Mouse (Mus musculus): ENCODE measurements around the gene Fitm1. TPM values are rescaled to one million over a fixed set of nuclear protein-coding genes. Genes with fewer than 3 reads are reported as not detected.

Fitm1 gene
- polyA plus RNA-seq, 1 experiment from 2014 or later = not detected

DNA sequence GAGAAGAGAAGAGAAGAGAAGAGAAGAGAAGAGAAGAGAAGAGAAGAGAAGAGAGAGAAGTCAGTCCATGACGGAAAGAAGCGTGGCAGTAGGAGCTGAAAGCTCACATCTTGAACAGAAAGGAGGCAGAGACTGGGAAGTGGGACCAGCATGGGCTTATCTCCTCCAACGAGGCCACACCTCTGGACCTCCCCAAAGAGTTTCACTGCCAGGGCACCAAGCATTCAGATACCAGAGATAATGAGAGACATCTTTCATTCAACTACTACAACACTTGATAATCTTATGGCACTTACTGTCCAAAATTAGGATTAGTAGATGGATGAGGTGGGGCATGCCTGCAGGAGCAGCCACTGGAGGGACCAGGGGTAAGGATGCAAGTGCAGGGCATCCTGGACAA lies 19.6 kb upstream of the Fitm1 start:
- no peak overlapping the region for H3K4me2 ChIP-seq (replicated peaks)
- no peaks in the 10 kb centered on the region for H3K9me3 ChIP-seq
- no peaks in the 10 kb centered on the region for H3K27me3 ChIP-seq
- H3K4me3 ChIP-seq = no peak overlapping the region
- peaks cover 4% of the 10 kb centered on the region; the same call in 1 of the 2 replicates for H3K4me1 ChIP-seq
- H3K9ac ChIP-seq (replicated peaks) = no peak overlapping the region
- 91% methylated on average over 3 of the region's 3 CpGs for WGBS
- no peak overlapping the region for H3K27ac ChIP-seq (replicated peaks)
- H3K36me3 ChIP-seq = no peaks in the 10 kb centered on the region
- no peak for ATAC-seq (ENCODE audit: low FRiP score, low read depth)

DNA sequence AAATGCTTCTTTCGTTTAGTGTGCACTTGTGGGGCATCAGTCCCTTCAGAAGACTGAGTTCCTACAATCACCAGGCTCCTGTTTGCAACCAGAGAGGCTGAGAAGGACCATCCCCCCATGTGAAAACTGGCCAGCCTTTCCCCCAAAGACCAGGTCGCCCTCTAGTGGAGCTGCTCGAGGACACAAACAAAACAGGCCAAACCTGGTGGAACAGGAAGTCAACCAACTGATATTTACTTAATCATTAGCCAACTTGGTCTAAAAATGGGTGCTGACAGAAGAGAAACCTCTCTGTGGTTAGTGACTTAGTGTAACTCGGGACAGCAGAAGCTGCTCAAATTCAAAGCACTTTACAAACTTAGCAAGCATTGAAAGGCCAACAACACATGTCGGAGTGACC lies 18.4 kb upstream of the Fitm1 start:
- 29% methylated on average over 5 of the region's 5 CpGs for WGBS
- H3K27me3 ChIP-seq = no peaks in the 10 kb centered on the region
- no peak overlapping the region for H3K4me3 ChIP-seq
- H3K4me2 ChIP-seq (replicated peaks) = no peak overlapping the region
- no peaks in the 10 kb centered on the region for H3K36me3 ChIP-seq
- no peak overlapping the region for H3K27ac ChIP-seq (replicated peaks)
- H3K9me3 ChIP-seq = no peaks in the 10 kb centered on the region
- H3K9ac ChIP-seq (replicated peaks) = no peak overlapping the region
- ATAC-seq (ENCODE audit: low FRiP score, low read depth) = no peak
- peaks cover 15% of the 10 kb centered on the region for H3K4me1 ChIP-seq

DNA sequence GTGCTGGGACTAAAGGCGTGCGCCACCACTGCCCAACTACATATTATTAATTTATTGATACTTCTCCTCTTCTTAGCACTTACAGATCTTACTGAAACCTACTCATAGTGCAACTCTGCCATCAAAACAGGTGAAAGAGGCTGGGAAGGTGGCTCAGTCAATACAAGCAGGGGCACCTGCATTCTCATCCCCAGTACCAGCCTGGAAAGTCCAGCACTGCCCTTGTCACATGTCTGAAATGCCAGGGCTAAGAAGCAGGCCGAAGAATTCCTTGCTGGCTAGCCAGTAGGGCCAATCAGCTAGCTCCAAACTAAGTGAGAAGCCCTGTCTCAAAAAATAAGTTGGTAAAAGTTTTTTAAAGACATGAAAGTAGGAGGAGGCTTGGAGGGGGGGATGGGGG lies 17.8 kb upstream of the Fitm1 start:
- no peaks in the 10 kb centered on the region for H3K36me3 ChIP-seq
- H3K4me2 ChIP-seq (replicated peaks) = no peak overlapping the region
- H3K4me1 ChIP-seq = peaks cover 18% of the 10 kb centered on the region
- H3K4me3 ChIP-seq = no peak overlapping the region
- no peaks in the 10 kb centered on the region for H3K9me3 ChIP-seq
- H3K9ac ChIP-seq (replicated peaks) = no peak overlapping the region
- H3K27me3 ChIP-seq = no peaks in the 10 kb centered on the region
- no peak for ATAC-seq (ENCODE audit: low FRiP score, low read depth)
- no peak overlapping the region for H3K27ac ChIP-seq (replicated peaks)
- WGBS = 90% methylated on average over 3 of the region's 3 CpGs

DNA sequence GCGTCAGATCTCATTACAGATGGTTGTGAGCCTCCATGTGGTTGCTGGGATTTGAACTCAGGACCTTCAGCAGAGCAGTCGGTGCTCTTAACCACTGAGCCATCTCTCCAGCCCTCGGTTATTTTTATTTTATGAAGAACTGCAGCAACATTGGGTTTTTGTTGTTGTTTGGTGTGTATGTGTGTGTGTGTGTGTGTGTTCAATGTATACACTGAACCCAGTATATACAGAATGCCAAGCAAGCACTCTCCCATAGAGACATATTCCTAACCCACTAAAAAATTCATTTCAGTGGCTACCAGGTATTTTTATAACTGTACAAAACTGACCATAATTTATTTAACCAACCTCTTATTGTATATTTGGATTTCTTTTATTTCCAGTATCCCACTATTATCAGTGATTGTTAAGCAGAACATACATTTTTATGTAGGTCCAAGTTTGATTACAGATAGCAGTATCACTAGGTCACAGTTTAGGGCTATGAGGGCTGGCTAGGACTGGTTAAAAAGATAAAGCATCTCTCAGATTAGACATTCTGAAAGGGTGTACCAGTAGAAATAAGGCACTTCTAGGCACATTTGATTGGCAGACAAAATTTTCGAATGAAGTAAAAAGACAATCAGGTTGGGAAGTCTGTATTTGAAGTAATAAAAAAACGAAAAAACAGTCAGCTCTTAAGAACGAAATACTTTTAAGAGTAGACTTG lies 16.5 kb upstream of the Fitm1 start:
- ATAC-seq (ENCODE audit: low FRiP score, low read depth) = no peak
- H3K9ac ChIP-seq (replicated peaks) = peak overlapping the region; percentile 74; the same call in 1 of the 2 replicates
- no peaks in the 10 kb centered on the region for H3K9me3 ChIP-seq
- no peaks in the 10 kb centered on the region for H3K27me3 ChIP-seq
- 63% methylated on average over 6 of the region's 6 CpGs for WGBS
- H3K4me1 ChIP-seq = peaks cover 18% of the 10 kb centered on the region
- H3K36me3 ChIP-seq = peaks cover 7% of the 10 kb centered on the region
- no peak overlapping the region for H3K27ac ChIP-seq (replicated peaks)
- peak overlapping the region; percentile 86 for H3K4me2 ChIP-seq (replicated peaks)
- peak overlapping the region; percentile 65 for H3K4me3 ChIP-seq

DNA sequence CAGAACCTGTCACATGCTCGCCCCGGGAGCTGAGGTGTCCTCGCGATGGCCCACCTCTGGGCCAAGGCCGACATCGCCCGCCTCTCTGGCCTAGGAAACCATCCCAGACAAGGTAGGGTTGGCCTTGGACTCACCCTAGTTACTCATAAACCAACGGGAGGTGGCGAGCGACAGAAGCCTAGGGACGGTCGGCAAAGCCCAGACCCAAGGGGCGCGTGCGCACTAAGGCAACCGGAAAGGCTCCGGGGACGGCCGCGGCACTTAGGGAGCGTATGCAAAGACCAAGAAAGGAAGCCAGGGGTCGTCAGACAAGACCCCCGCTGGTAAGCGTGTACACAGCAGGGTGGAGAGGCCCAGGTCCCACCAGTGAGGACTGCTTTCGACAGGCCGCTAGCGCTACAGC lies 15.6 kb upstream of the Fitm1 start, which contains the start of gene Dcaf11:
TSS of gene Dcaf11 (plus strand) at position 208 of the 403 bp plus-strand sequence.
- H3K27me3 ChIP-seq = no peaks in the 10 kb centered on the region
- under 1% methylated on average over 27 of the region's 27 CpGs for WGBS
- H3K9ac ChIP-seq (replicated peaks) = peak within 1 kb of the TSS; percentile 74
- peak within 1 kb of the TSS; percentile 98 for H3K27ac ChIP-seq (replicated peaks)
- H3K4me2 ChIP-seq (replicated peaks) = peak within 1 kb of the TSS; percentile 86
- H3K9me3 ChIP-seq = no peaks in the 10 kb centered on the region
- H3K36me3 ChIP-seq = peaks cover 16% of the 10 kb centered on the region
- H3K4me3 ChIP-seq = peak within 1 kb of the TSS; percentile 65
- peak; percentile 79 for ATAC-seq (ENCODE audit: low FRiP score, low read depth)
- H3K4me1 ChIP-seq = peaks cover 18% of the 10 kb centered on the region

DNA sequence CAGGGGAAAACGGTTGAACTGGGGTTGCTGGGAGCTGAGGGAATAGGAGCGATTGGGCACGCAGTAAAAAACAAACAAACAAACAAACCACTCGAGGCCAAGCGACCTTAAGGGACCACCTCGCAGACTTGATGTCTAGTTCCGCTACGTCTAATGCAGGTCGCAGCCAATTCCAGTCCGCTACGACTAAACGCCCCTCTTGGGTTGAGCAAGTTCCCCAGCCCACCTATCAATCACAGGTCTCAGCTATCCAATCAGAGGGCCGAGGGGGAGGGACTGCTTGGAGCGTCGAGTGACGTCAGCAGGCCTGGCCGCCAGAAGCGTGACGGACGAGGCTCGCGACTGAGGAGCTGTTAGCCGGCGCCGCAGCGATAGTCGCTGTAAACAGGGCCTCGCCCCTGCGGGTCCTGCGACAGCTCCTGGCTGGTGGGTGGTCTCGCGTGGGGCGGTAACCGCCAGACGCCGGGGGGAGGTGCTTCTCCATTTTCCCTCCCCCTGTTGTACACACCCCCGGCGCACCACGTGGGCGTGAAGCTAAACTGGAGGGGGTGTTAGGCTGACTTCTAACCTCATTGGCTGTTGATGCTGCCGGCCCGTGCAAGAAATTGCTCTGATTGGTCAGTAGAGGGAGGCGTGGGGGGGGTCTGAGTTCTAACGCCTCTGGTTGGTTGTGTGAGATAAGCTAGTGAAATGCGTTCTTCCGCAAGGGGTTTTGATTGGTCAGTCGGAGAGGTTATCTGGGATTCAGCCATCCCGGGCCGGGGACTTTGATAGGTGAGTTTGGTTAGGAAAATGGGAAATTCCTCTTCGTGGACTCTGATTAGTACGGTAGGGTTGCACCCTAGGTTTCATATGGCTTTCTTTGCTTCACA lies 15.0 kb upstream of the Fitm1 start, which contains the start of gene A730061H03Rik:
TSS of gene A730061H03Rik (minus strand) at position 205 of the 872 bp plus-strand sequence.
- under 1% methylated on average over 51 of the region's 51 CpGs for WGBS
- Histone ChIP-seq H3K27ac (replicated peaks) (peak within 1 kb of the TSS; percentile 98), H3K9ac (replicated peaks) (peak within 1 kb of the TSS; percentile 74), H3K4me2 (replicated peaks) (peak within 1 kb of the TSS; percentile 86), H3K4me1 (peaks cover 18% of the 10 kb centered on the region), H3K36me3 (peaks cover 22% of the 10 kb centered on the region), H3K9me3 (no peaks in the 10 kb centered on the region), H3K27me3 (no peaks in the 10 kb centered on the region), H3K4me3 (peak within 1 kb of the TSS; percentile 65)
- ATAC-seq (ENCODE audit: low FRiP score, low read depth) = peak; percentile 96

DNA sequence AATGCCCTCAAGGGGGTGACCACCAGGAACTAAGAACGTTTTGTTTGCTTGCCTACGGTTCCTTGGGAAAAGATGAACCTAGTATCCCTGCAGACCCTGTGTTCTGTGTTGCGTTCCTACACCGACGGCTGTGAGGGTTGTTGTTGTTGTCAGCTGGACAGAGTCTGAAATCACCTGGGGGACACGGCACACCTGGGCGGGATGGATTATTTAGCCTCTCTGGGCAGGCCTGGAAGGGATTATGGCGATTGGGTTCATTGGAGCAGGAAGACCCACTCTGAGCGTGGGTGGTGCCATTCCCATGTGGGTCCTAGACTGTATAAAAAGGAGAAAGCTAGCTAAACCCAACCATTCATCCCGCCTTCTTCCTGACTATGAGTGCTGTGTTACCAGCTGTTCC lies 13.6 kb upstream of the Fitm1 start:
- 91% methylated on average over 10 of the region's 10 CpGs for WGBS
- H3K4me2 ChIP-seq (replicated peaks) = peak overlapping the region; percentile 86
- no peak for ATAC-seq (ENCODE audit: low FRiP score, low read depth)
- H3K9me3 ChIP-seq = no peaks in the 10 kb centered on the region
- no peak overlapping the region for H3K9ac ChIP-seq (replicated peaks)
- H3K27me3 ChIP-seq = no peaks in the 10 kb centered on the region
- no peak overlapping the region for H3K27ac ChIP-seq (replicated peaks)
- no peak overlapping the region for H3K4me3 ChIP-seq
- H3K4me1 ChIP-seq = peaks cover 17% of the 10 kb centered on the region
- peaks cover 37% of the 10 kb centered on the region for H3K36me3 ChIP-seq

DNA sequence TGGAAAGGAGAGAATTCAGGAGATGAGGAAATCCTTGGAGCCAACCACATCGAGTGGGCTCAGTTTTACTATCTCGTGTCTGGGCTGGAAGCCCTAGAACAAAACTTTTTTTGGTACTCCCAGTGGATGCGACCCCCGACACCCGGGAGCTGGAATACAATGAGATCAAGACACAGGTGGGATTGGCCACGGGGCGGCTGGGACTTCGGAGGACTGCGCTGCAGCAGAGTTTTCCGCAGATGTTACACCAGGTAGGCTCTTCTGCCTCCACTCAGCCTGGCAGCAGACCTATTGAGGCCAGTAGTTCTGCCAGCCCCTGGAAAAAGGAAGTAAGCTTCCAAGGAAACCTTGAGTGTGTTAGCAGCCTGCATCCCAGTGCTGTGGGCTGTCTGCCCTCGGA lies 12.2 kb upstream of the Fitm1 start:
- H3K4me1 ChIP-seq = peaks cover 16% of the 10 kb centered on the region
- no peak overlapping the region for H3K27ac ChIP-seq (replicated peaks)
- no peak for ATAC-seq (ENCODE audit: low FRiP score, low read depth)
- no peak overlapping the region for H3K9ac ChIP-seq (replicated peaks)
- no peak overlapping the region for H3K4me3 ChIP-seq
- WGBS = 93% methylated on average over 11 of the region's 11 CpGs
- H3K9me3 ChIP-seq = no peaks in the 10 kb centered on the region
- H3K27me3 ChIP-seq = no peaks in the 10 kb centered on the region
- peaks cover 50% of the 10 kb centered on the region for H3K36me3 ChIP-seq
- no peak overlapping the region for H3K4me2 ChIP-seq (replicated peaks)

DNA sequence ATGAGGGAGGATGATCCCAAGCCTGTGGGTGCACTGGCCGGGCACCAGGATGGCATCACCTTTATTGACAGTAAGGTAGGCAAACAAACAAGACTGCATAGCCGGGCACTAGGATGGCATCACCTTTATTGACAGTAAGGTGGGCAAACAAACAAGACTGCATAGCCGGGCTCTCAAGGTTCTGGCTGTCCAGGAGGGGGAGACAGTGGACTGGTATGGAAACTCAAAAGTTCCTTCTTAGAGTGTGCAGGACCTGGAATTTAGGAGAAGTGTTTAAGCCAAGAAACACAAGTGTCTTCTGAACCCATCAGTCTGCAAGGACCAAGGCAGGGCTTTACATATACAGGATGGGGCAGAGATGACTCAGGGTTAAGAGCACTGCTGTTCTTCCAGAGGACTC lies 9.7 kb upstream of the Fitm1 start:
- no peaks in the 10 kb centered on the region for H3K27me3 ChIP-seq
- H3K27ac ChIP-seq (replicated peaks) = no peak overlapping the region
- H3K4me2 ChIP-seq (replicated peaks) = no peak overlapping the region
- ATAC-seq (ENCODE audit: low FRiP score, low read depth) = no peak
- H3K4me3 ChIP-seq = no peak overlapping the region
- peaks cover 73% of the 10 kb centered on the region for H3K36me3 ChIP-seq
- H3K9ac ChIP-seq (replicated peaks) = no peak overlapping the region
- WGBS = 86% methylated on average over 3 of the region's 3 CpGs
- H3K9me3 ChIP-seq = no peaks in the 10 kb centered on the region
- H3K4me1 ChIP-seq = peaks cover 13% of the 10 kb centered on the region

DNA sequence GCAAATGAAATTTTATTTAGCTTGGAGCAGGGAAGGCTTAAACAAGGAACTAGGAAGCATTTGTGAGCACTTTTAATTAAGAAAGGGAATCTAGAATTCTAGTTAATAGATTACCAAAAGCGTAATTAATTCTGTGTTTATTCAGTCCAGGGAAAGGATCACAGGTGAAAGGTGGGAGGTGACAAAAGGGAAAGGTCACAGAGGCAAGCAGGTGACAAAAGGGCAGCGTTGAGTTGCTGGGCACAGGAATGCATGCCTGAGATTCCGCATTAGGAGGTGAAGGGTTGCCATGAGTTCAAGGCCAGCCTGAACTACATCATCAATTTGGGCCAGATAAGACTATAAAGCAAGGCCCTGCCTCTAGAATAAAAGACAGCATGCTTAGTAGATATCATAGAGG lies 7.9 kb upstream of the Fitm1 start:
- Histone ChIP-seq H3K27me3 (no peaks in the 10 kb centered on the region), H3K4me1 (no peaks in the 10 kb centered on the region), H3K4me3 (no peak overlapping the region), H3K9me3 (no peaks in the 10 kb centered on the region), H3K9ac (replicated peaks) (no peak overlapping the region), H3K27ac (replicated peaks) (no peak overlapping the region), H3K36me3 (peaks cover 74% of the 10 kb centered on the region), H3K4me2 (replicated peaks) (no peak overlapping the region)
- WGBS = 90% methylated on average over 3 of the region's 3 CpGs
- ATAC-seq (ENCODE audit: low FRiP score, low read depth) = no peak

DNA sequence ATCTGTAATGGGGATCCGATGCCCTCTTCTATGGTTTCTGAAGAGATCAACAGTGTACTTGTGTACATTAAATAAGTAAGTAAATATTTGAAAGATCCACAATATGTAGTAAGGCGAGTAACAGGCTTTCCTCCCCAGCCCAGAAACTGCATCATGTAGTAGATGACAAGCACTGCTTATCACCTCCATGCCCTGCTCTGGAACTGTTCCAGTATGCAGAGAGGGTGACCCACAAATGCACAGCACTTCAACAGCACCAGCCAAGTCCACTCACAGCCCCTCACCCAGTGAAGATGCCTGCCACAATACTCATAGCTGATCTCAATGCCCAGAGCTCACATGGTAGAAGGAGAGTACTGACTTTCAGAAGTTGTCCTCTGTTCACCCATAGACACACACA lies 4.8 kb upstream of the Fitm1 start:
- H3K4me1 ChIP-seq = no peaks in the 10 kb centered on the region
- H3K36me3 ChIP-seq = peaks cover 50% of the 10 kb centered on the region
- H3K27ac ChIP-seq (replicated peaks) = no peak overlapping the region
- no peaks in the 10 kb centered on the region for H3K9me3 ChIP-seq
- no peaks in the 10 kb centered on the region for H3K27me3 ChIP-seq
- WGBS = 92% methylated on average over 2 of the region's 2 CpGs
- no peak overlapping the region for H3K4me3 ChIP-seq
- no peak overlapping the region for H3K9ac ChIP-seq (replicated peaks)
- no peak for ATAC-seq (ENCODE audit: low FRiP score, low read depth)
- H3K4me2 ChIP-seq (replicated peaks) = no peak overlapping the region

DNA sequence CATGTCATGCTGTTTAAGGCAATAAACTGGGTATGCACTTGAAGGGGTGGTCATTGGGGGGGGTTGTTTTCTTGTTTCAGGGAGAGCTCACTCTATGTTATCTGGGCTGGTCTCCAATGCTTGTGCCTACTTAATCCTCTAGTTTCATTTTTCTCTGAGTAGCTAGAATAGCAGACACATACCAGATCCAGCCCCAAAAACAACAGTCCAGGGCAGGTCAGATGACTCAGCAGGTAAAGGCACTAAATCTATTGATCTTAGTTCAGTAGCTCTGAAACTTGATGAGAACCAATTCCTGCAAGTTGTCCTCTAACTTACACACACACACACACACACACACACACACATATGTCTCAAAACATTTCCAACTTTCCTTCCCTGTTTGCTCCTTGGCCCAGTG lies 3.7 kb upstream of the Fitm1 start:
- Histone ChIP-seq H3K27ac (replicated peaks) (no peak overlapping the region), H3K4me2 (replicated peaks) (no peak overlapping the region), H3K9ac (replicated peaks) (no peak overlapping the region), H3K27me3 (no peaks in the 10 kb centered on the region), H3K9me3 (no peaks in the 10 kb centered on the region), H3K4me1 (no peaks in the 10 kb centered on the region), H3K36me3 (peaks cover 38% of the 10 kb centered on the region), H3K4me3 (no peak overlapping the region)
- ATAC-seq (ENCODE audit: low FRiP score, low read depth) = no peak
